Mouse (Mus musculus) liver, embryonic 14.5 days (tissue): ENCODE results near the gene Nudt5. TPM values are rescaled to one million over a fixed set of nuclear protein-coding genes. Genes with fewer than 3 reads are reported as not detected.

Experiments
- ATAC-seq: fragments of 200-750 bp; cut with Nextera tagmentation; 2 replicates; pipeline ENCODE4 v1.8.0; 2017; ENCODE audit warnings: moderate number of reproducible peaks, mild to moderate bottlenecking, moderate library complexity; ENCODE audit not compliant: insufficient read depth
- DNase-seq, 3 experiments: peaks; one replicate each; pipeline ENCODE4 v3.0.0-alpha.2; 2012 to 2013; ENCODE audit warnings: low read depth in 3 of 3, low spot score in 3 of 3
- H3K27ac ChIP-seq: fragments of 300-500 bp; sonication (generic); 2 replicates; pipeline ENCODE4 v1.5.1; 2014; ENCODE audit warnings: moderate library complexity, mild to moderate bottlenecking, control low read depth, inconsistent platforms
- H3K27me3 ChIP-seq: fragments of 300-500 bp; sonication (generic); 2 replicates; pipeline ENCODE4 v1.6.1; 2014; ENCODE audit warnings: mild to moderate bottlenecking, low read length, moderate library complexity; ENCODE audit not compliant: control insufficient read depth, insufficient read depth
- H3K36me3 ChIP-seq: fragments of 300-500 bp; sonication (generic); replicated peaks from 2 replicates; pipeline ENCODE4 v1.6.1; 2014; ENCODE audit warnings: low read depth; ENCODE audit not compliant: control insufficient read depth, insufficient read depth
- H3K4me1 ChIP-seq, 2 experiments: fragments of 200-500 bp in 1 of 2; fragments of 300-500 bp in 1 of 2; sonication (generic) in 1 of 2; replicated peaks; 2 replicates each; pipeline ENCODE4 v1.6.1; 2012 to 2014; ENCODE audit warnings: antibody characterized with exemption in 1 of 2, inconsistent platforms in 1 of 2, low read length in 1 of 2; ENCODE audit not compliant: control insufficient read depth in 2 of 2, insufficient read depth in 2 of 2
- H3K4me2 ChIP-seq: fragments of 300-500 bp; sonication (generic); 2 replicates; pipeline ENCODE4 v1.6.1; 2014; ENCODE audit warnings: low read depth, mild to moderate bottlenecking, control low read depth, moderate library complexity
- H3K4me3 ChIP-seq, 2 experiments: fragments of 200-500 bp in 1 of 2; fragments of 300-500 bp in 1 of 2; sonication (generic) in 1 of 2; 2 replicates each; pipeline ENCODE4 v1.5.1; 2012 to 2014; ENCODE audit warnings: low read depth in 2 of 2, low read length in 2 of 2, mild to moderate bottlenecking in 2 of 2, control low read depth in 1 of 2, inconsistent platforms in 1 of 2, moderate library complexity in 1 of 2; ENCODE audit not compliant: insufficient read depth in 1 of 2
- H3K9ac ChIP-seq: fragments of 300-500 bp; sonication (generic); replicated peaks from 2 replicates; pipeline ENCODE4 v1.6.1; 2014; ENCODE audit warnings: mild to moderate bottlenecking, control low read depth, moderate library complexity
- H3K9me3 ChIP-seq: fragments of 300-500 bp; sonication (generic); 2 replicates; pipeline ENCODE4 v1.6.1; 2016; ENCODE audit warnings: low read length, mixed read lengths; ENCODE audit not compliant: control insufficient read depth
- CTCF ChIP-seq: IDR thresholded peaks from 2 replicates; pipeline ENCODE4 v1.5.1; 2016; ENCODE audit warnings: antibody characterized with exemption, low read depth, control low read depth
- EP300 ChIP-seq: IDR thresholded peaks from 2 replicates; pipeline ENCODE4 v1.6.1; 2016; ENCODE audit warnings: antibody characterized with exemption, low read depth
- WGBS: fragments of 180-500 bp; shearing (Covaris S2); extraction: QIAGEN DNeasy Blood & Tissue Kit; methylation state at CpG from one replicate; pipeline ENCODE4 v1.1.7; 2014; ENCODE audit not compliant: insufficient replicate concordance; 5-methylcytosine and 5-hydroxymethylcytosine counted together
- polyA plus RNA-seq, 2 experiments: library from polyadenylated mRNA; depleted of rRNA in 1 of 2; stranded (reverse) in 1 of 2; unstranded in 1 of 2; fragments of >200 nt; fragmentation: Nextera tagmentation in 1 of 2; extraction: Ambion mirVana in 1 of 2; gene quantifications; 2 replicates each; pipeline versions ENCODE4 v1.2.1 to v1.2.3; 2012 to 2014

The Nudt5 gene
- polyA plus RNA-seq, 2 experiments: 17.8 to 47.3 TPM

GRCm38 (mm10) chr2:5889412-5889811 lies 44.6 kb downstream of the Nudt5 start:
- peaks cover 6% of the 10 kb centered on the region for H3K36me3 ChIP-seq
- no peak for ATAC-seq
- TF ChIP-seq CTCF: no peak
- no peak for TF ChIP-seq EP300

GRCm38 (mm10) chr2:5894296-5894695 lies 49.5 kb downstream of the Nudt5 start:
- TF ChIP-seq EP300 (no peak), CTCF (no peak)
- DNase-seq: no peak
- H3K27me3 ChIP-seq: no peaks in the 10 kb centered on the region
- no peaks in the 10 kb centered on the region for H3K9me3 ChIP-seq
- H3K36me3 ChIP-seq: peaks cover 2% of the 10 kb centered on the region; the same call in 1 of the 2 replicates
- peak overlapping the region; percentile 47 to 66 for H3K4me3 ChIP-seq
- WGBS: 42% methylated on average over 11 of the region's 11 CpGs
- peaks cover 11 to 12% of the 10 kb centered on the region in 2 experiments for H3K4me1 ChIP-seq
- H3K4me2 ChIP-seq: peak overlapping the region; percentile 84
- ATAC-seq: no peak
- H3K9ac ChIP-seq: peak overlapping the region; percentile 75
- H3K27ac ChIP-seq: no peak overlapping the region; the same call in 1 of the 2 replicates

More at GRCm38 (mm10) chr2:5889412-5889811, 44.6 kb downstream of the Nudt5 start:
- H3K4me3 ChIP-seq: no peak overlapping the region
- DNase-seq: no peak
- H3K27me3 ChIP-seq: no peaks in the 10 kb centered on the region
- no peaks in the 10 kb centered on the region for H3K9me3 ChIP-seq
- no peak overlapping the region for H3K27ac ChIP-seq
- H3K4me1 ChIP-seq: peaks cover 12 to 14% of the 10 kb centered on the region in 2 experiments
- H3K4me2 ChIP-seq: no peak overlapping the region
- no peak overlapping the region; the same call in 1 of the 2 replicates for H3K9ac ChIP-seq
- WGBS: 68% methylated on average over 2 of the region's 2 CpGs

GRCm38 (mm10) chr2:5894843-5895570 lies 50.2 kb downstream of the Nudt5 start, which contains the start of gene Sec61a2:
Gene Sec61a2 (minus strand): TSS chr2:5895432.
- Histone ChIP-seq H3K36me3 (peaks cover 2% of the 10 kb centered on the region; the same call in 1 of the 2 replicates), H3K9me3 (no peaks in the 10 kb centered on the region), H3K9ac (peak within 1 kb of the TSS; percentile 75), H3K27ac (peak within 1 kb of the TSS; percentile 34; the same call in 1 of the 2 replicates), H3K4me3 (peak within 1 kb of the TSS; percentile 66 to 75), H3K27me3 (no peaks in the 10 kb centered on the region), H3K4me2 (peak within 1 kb of the TSS; percentile 84), H3K4me1 (peaks cover 11 to 12% of the 10 kb centered on the region in 2 experiments)
- peak; percentile 47 for TF ChIP-seq CTCF
- no peak for TF ChIP-seq EP300
- WGBS: under 1% methylated on average over 62 of the region's 62 CpGs
- peak; percentile 93 to 96 (median 95) for DNase-seq
- peak; percentile 99 for ATAC-seq

- H3K9me3 ChIP-seq: no peaks in the 10 kb centered on the region
- 60% methylated on average over 5 of the region's 5 CpGs for WGBS
- H3K4me3 ChIP-seq: no peak overlapping the region
- no peaks in the 10 kb centered on the region for H3K27me3 ChIP-seq
- no peak overlapping the region for H3K9ac ChIP-seq
- ATAC-seq (no peak), DNase-seq (no peak)
- H3K4me1 ChIP-seq: no peaks in the 10 kb centered on the region; a peak in 1 of 4 replicates
- TF ChIP-seq CTCF (peak; percentile 71), EP300 (no peak)
- H3K4me2 ChIP-seq: no peak overlapping the region
- H3K36me3 ChIP-seq: no peaks in the 10 kb centered on the region
- no peak overlapping the region for H3K27ac ChIP-seq
These were observed 55.3 kb downstream of the Nudt5 start for GRCm38 (mm10) chr2:5900145-5900544.

GRCm38 (mm10) chr2:5906092-5906491 lies 61.3 kb downstream of the Nudt5 start:
- no peak overlapping the region for H3K27ac ChIP-seq
- no peak overlapping the region for H3K9ac ChIP-seq
- 54% methylated on average over 5 of the region's 5 CpGs for WGBS
- no peaks in the 10 kb centered on the region for H3K9me3 ChIP-seq
- TF ChIP-seq EP300: no peak
- no peaks in the 10 kb centered on the region for H3K36me3 ChIP-seq
- no peaks in the 10 kb centered on the region for H3K4me1 ChIP-seq
- no peaks in the 10 kb centered on the region for H3K27me3 ChIP-seq
- no peak for DNase-seq
- no peak overlapping the region for H3K4me2 ChIP-seq
- no peak overlapping the region for H3K4me3 ChIP-seq
- ATAC-seq: no peak
